Mouse (Mus musculus): Measurements from ENCODE around the gene Tmem102. TPM values are rescaled to one million over a fixed set of nuclear protein-coding genes. Genes with fewer than 3 reads are reported as not detected.

Gene Tmem102
- polyA plus RNA-seq, 1 experiment from 2014 or later, result 19.9 TPM

- no peaks in the 10 kb centered on the region for H3K27me3 ChIP-seq (replicated peaks)
- H3K4me3 ChIP-seq (replicated peaks), result no peak overlapping the region
- no peak overlapping the region for H3K9ac ChIP-seq
- no peak overlapping the region for H3K4me2 ChIP-seq
- 83% methylated on average over 5 of the region's 5 CpGs for WGBS
- H3K9me3 ChIP-seq, result no peaks in the 10 kb centered on the region
- H3K36me3 ChIP-seq, result no peaks in the 10 kb centered on the region
- peaks cover 18% of the 10 kb centered on the region for H3K4me1 ChIP-seq
- H3K27ac ChIP-seq, result no peak overlapping the region
- no peak for ATAC-seq (ENCODE audit: insufficient read depth, low FRiP score, low read depth)
Observed at GRCm38 (mm10) chr11:69754233-69754632, 51.2 kb downstream of the Tmem102 start.

Other genes starting within 250 kb of the Tmem102 start
- 10.4 and 12.6 TPM in 2 replicates for gene Efnb3, start 245.4 kb downstream of the Tmem102 start, polyA plus RNA-seq (2015; fragmentation: Nextera tagmentation; extraction: Ambion mirVana)
- 21.6 and 24.5 TPM in 2 replicates for gene Wrap53, start 225.4 kb downstream of the Tmem102 start, polyA plus RNA-seq (2015; fragmentation: Nextera tagmentation; extraction: Ambion mirVana)
- gene Trp53, start 225.3 kb downstream of the Tmem102 start, polyA plus RNA-seq (2015; fragmentation: Nextera tagmentation; extraction: Ambion mirVana), result 122 and 130 TPM in 2 replicates
- gene Atp1b2, start 199.7 kb downstream of the Tmem102 start, polyA plus RNA-seq (2015; fragmentation: Nextera tagmentation; extraction: Ambion mirVana), result 7.5 and 7.7 TPM in 2 replicates
- gene Shbg, start 187.7 kb downstream of the Tmem102 start, polyA plus RNA-seq (2015; fragmentation: Nextera tagmentation; extraction: Ambion mirVana), result 0.99 and 2.1 TPM in 2 replicates
- gene Sat2, start 183.6 kb downstream of the Tmem102 start, polyA plus RNA-seq (2015; fragmentation: Nextera tagmentation; extraction: Ambion mirVana), result 14.4 and 17.8 TPM in 2 replicates
- gene Fxr2, start 172.6 kb downstream of the Tmem102 start, polyA plus RNA-seq (2015; fragmentation: Nextera tagmentation; extraction: Ambion mirVana), result 21.0 and 27.0 TPM in 2 replicates
- gene Sox15, start 150.3 kb downstream of the Tmem102 start, polyA plus RNA-seq (2015; fragmentation: Nextera tagmentation; extraction: Ambion mirVana), result 3.7 and 6.0 TPM in 2 replicates
- gene Mpdu1, start 143.0 kb downstream of the Tmem102 start, polyA plus RNA-seq (2015; fragmentation: Nextera tagmentation; extraction: Ambion mirVana), result 58.7 and 66.1 TPM in 2 replicates
- gene Cd68, start 139.5 kb downstream of the Tmem102 start, polyA plus RNA-seq (2015; fragmentation: Nextera tagmentation; extraction: Ambion mirVana), result 15.5 and 16.3 TPM in 2 replicates
- gene Eif4a1, start 133.2 kb downstream of the Tmem102 start, polyA plus RNA-seq (2015; fragmentation: Nextera tagmentation; extraction: Ambion mirVana), result 442 and 514 TPM in 2 replicates
- 69.1 and 74.5 TPM in 2 replicates for gene Senp3, start 123.5 kb downstream of the Tmem102 start, polyA plus RNA-seq (2015; fragmentation: Nextera tagmentation; extraction: Ambion mirVana)
- 0.31 and 0.61 TPM in 2 replicates for gene Tnfsf13, start 119.8 kb downstream of the Tmem102 start, polyA plus RNA-seq (2015; fragmentation: Nextera tagmentation; extraction: Ambion mirVana)
- gene Tnfsf12, start 109.8 kb downstream of the Tmem102 start, polyA plus RNA-seq (2015; fragmentation: Nextera tagmentation; extraction: Ambion mirVana), result 8.0 and 8.9 TPM in 2 replicates
- gene Tnfsfm13, start 109.5 kb downstream of the Tmem102 start, polyA plus RNA-seq (2015; fragmentation: Nextera tagmentation; extraction: Ambion mirVana), result 3.3 and 3.5 TPM in 2 replicates
- 21.0 and 25.8 TPM in 2 replicates for gene Polr2a, start 47.0 kb downstream of the Tmem102 start, polyA plus RNA-seq (2015; fragmentation: Nextera tagmentation; extraction: Ambion mirVana)
- 0.12 TPM in 1 of 2 replicates, not detected in the other for gene Slc35g3, start 43.7 kb downstream of the Tmem102 start, polyA plus RNA-seq (2015; fragmentation: Nextera tagmentation; extraction: Ambion mirVana)
- 2.7 and 3.0 TPM in 2 replicates for gene Zbtb4, start 39.7 kb downstream of the Tmem102 start, polyA plus RNA-seq (2015; fragmentation: Nextera tagmentation; extraction: Ambion mirVana)
- 5.1 and 6.0 TPM in 2 replicates for gene Chrnb1, start 9.7 kb downstream of the Tmem102 start, polyA plus RNA-seq (2015; fragmentation: Nextera tagmentation; extraction: Ambion mirVana)
- 2.2 and 2.4 TPM in 2 replicates for gene Fgf11, start 3.8 kb downstream of the Tmem102 start, polyA plus RNA-seq (2015; fragmentation: Nextera tagmentation; extraction: Ambion mirVana)
- gene Gm39566, start 9.7 kb upstream of the Tmem102 start, polyA plus RNA-seq (2015; fragmentation: Nextera tagmentation; extraction: Ambion mirVana), result not detected in 2 replicates
- not detected in 2 replicates for gene Spem2, start 12.8 kb upstream of the Tmem102 start, polyA plus RNA-seq (2015; fragmentation: Nextera tagmentation; extraction: Ambion mirVana)
- gene Spem1, start 16.6 kb upstream of the Tmem102 start, polyA plus RNA-seq (2015; fragmentation: Nextera tagmentation; extraction: Ambion mirVana), result not detected in 2 replicates
- gene Nlgn2, start 32.2 kb upstream of the Tmem102 start, polyA plus RNA-seq (2015; fragmentation: Nextera tagmentation; extraction: Ambion mirVana), result 6.3 and 7.4 TPM in 2 replicates
- 400 and 416 TPM in 2 replicates for gene Tmem256, start 32.9 kb upstream of the Tmem102 start, polyA plus RNA-seq (2015; fragmentation: Nextera tagmentation; extraction: Ambion mirVana)
- gene Plscr3, start 40.8 kb upstream of the Tmem102 start, polyA plus RNA-seq (2015; fragmentation: Nextera tagmentation; extraction: Ambion mirVana), result 80.8 and 81.3 TPM in 2 replicates
- gene Tnk1, start 53.1 kb upstream of the Tmem102 start, polyA plus RNA-seq (2015; fragmentation: Nextera tagmentation; extraction: Ambion mirVana), result 12.9 and 15.4 TPM in 2 replicates
- gene Tmem95, start 72.4 kb upstream of the Tmem102 start, polyA plus RNA-seq (2015; fragmentation: Nextera tagmentation; extraction: Ambion mirVana), result not detected in 2 replicates
- gene Kctd11, start 75.8 kb upstream of the Tmem102 start, polyA plus RNA-seq (2015; fragmentation: Nextera tagmentation; extraction: Ambion mirVana), result 7.8 and 9.2 TPM in 2 replicates
- gene Acap1, start 89.9 kb upstream of the Tmem102 start, polyA plus RNA-seq (2015; fragmentation: Nextera tagmentation; extraction: Ambion mirVana), result 5.0 and 6.1 TPM in 2 replicates
- 7.5 and 10.4 TPM in 2 replicates for gene 2810408A11Rik, start 95.4 kb upstream of the Tmem102 start, polyA plus RNA-seq (2015; fragmentation: Nextera tagmentation; extraction: Ambion mirVana)
- 7.2 and 8.0 TPM in 2 replicates for gene Neurl4, start 95.4 kb upstream of the Tmem102 start, polyA plus RNA-seq (2015; fragmentation: Nextera tagmentation; extraction: Ambion mirVana)
- 66.2 and 69.1 TPM in 2 replicates for gene Gps2, start 108.3 kb upstream of the Tmem102 start, polyA plus RNA-seq (2015; fragmentation: Nextera tagmentation; extraction: Ambion mirVana)
- 1,591 and 1,597 TPM in 2 replicates for gene Eif5a, start 116.3 kb upstream of the Tmem102 start, polyA plus RNA-seq (2015; fragmentation: Nextera tagmentation; extraction: Ambion mirVana)
- gene Ybx2, start 130.2 kb upstream of the Tmem102 start, polyA plus RNA-seq (2015; fragmentation: Nextera tagmentation; extraction: Ambion mirVana), result 2.9 and 3.3 TPM in 2 replicates
- gene Slc2a4, start 142.6 kb upstream of the Tmem102 start, polyA plus RNA-seq (2015; fragmentation: Nextera tagmentation; extraction: Ambion mirVana), result 26.3 and 28.9 TPM in 2 replicates
- gene Cldn7, start 159.2 kb upstream of the Tmem102 start, polyA plus RNA-seq (2015; fragmentation: Nextera tagmentation; extraction: Ambion mirVana), result 438 and 517 TPM in 2 replicates
- gene Ctdnep1, start 175.5 kb upstream of the Tmem102 start, polyA plus RNA-seq (2015; fragmentation: Nextera tagmentation; extraction: Ambion mirVana), result 23.0 and 23.2 TPM in 2 replicates
- gene Elp5, start 176.9 kb upstream of the Tmem102 start, polyA plus RNA-seq (2015; fragmentation: Nextera tagmentation; extraction: Ambion mirVana), result 92.9 and 99.4 TPM in 2 replicates
- 459 and 473 TPM in 2 replicates for gene Gabarap, start 185.5 kb upstream of the Tmem102 start, polyA plus RNA-seq (2015; fragmentation: Nextera tagmentation; extraction: Ambion mirVana)
- gene Phf23, start 190.2 kb upstream of the Tmem102 start, polyA plus RNA-seq (2015; fragmentation: Nextera tagmentation; extraction: Ambion mirVana), result 59.4 and 61.8 TPM in 2 replicates
- gene Dvl2, start 195.0 kb upstream of the Tmem102 start, polyA plus RNA-seq (2015; fragmentation: Nextera tagmentation; extraction: Ambion mirVana), result 31.9 and 33.9 TPM in 2 replicates
- gene Acadvl, start 209.8 kb upstream of the Tmem102 start, polyA plus RNA-seq (2015; fragmentation: Nextera tagmentation; extraction: Ambion mirVana), result 84.8 and 95.4 TPM in 2 replicates
- 8.2 and 9.7 TPM in 2 replicates for gene Dlg4, start 211.3 kb upstream of the Tmem102 start, polyA plus RNA-seq (2015; fragmentation: Nextera tagmentation; extraction: Ambion mirVana)
- gene Asgr1, start 248.5 kb upstream of the Tmem102 start, polyA plus RNA-seq (2015; fragmentation: Nextera tagmentation; extraction: Ambion mirVana), result 0.30 and 0.96 TPM in 2 replicates

All from stomach, embryonic 15.5 days (tissue).